Mouse (Mus musculus) layer of hippocampus, adult 9-10 months (tissue): ENCODE measurements around the gene Zic2.
"Not testable (repeated sequence)": the region's sequence is repeated elsewhere in the genome, so short reads cannot be mapped to it uniquely, and the experiment has no call there.

ENCODE experiments used
- DNase-seq: peaks from one replicate; pipeline ENCODE4 v3.0.0; 2022; ENCODE audit warnings: low spot score

Gene Zic2

GRCm38 (mm10) chr14:122461966-122462365, 13.3 kb upstream of the Zic2 start:
- DNase-seq: no peak

- DNase-seq: no peak
Observed at GRCm38 (mm10) chr14:122462689-122463079, 12.6 kb upstream of the Zic2 start.

DNA sequence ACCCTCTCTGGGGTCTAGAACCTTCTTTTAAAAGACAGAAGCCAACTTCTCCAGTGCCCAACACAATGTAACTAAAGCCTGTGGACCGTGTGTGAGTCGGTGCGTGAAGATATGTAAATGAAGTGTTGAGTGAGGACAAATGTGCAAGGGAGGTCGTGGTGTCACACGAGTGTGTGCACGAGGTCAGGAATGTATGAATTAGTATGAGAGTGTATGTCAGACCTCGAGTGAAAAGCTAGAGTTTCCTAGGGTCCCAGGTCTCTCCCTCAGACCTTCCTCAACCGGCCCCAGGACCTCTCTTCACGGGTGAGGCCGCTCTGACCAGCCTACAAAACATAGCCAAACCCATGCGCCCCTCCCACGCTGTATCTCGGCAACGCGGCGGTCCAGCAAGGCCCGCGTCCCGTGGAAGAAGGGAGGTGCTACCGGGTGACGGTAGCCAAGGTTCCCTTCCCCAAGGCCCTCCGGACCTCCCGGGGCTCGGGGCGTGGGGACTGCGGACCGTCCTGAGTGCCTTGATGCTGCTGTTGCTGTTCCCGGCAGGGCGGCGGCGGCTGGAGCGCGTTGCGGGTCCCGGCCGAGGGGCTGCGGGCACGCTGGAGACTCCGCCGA, 12.0 kb upstream of the Zic2 start:
- no peak for DNase-seq

DNA sequence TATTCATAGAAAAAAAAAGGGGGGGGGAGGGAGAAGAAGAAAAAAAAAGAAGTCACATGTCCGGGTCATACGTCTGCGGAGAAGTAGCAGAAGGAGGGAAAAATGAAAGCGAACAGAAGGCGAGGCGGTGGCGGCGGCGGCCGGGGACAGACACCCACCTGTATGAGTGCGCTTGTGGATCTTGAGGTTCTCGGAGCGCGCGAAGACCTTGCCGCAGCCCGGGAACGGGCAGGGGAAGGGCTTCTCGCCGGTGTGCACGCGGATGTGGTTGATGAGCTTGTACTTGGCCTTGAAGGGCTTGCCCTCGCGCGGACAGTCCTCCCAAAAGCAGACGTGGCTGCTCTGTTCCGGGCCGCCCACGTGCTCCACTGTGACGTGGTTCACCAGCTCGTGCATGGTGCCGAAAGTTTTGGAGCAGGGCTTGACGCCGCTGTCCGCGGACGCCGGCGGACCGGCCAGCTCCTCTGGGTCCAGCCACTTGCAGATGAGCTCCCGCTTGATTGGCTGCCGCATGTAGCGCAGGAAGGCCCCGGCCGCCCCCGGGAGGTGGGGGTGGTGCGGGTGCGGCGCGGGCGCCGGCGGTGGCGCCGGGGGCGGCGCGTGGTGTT, 11.4 kb upstream of the Zic2 start:
- DNase-seq: not testable (repeated sequence)

- no peak for DNase-seq
Observed at GRCm38 (mm10) chr14:122464351-122464762, 10.9 kb upstream of the Zic2 start.

- DNase-seq: no peak
Observed at GRCm38 (mm10) chr14:122464763-122465741, 10.2 kb upstream of the Zic2 start, which contains the start of gene Zic5. Gene Zic5 (minus strand): TSS chr14:122465677.

GRCm38 (mm10) chr14:122465931-122466490, 9.2 kb upstream of the Zic2 start:
- no peak for DNase-seq

- no peak for DNase-seq
Observed at GRCm38 (mm10) chr14:122466756-122467362, 8.4 kb upstream of the Zic2 start.

DNA sequence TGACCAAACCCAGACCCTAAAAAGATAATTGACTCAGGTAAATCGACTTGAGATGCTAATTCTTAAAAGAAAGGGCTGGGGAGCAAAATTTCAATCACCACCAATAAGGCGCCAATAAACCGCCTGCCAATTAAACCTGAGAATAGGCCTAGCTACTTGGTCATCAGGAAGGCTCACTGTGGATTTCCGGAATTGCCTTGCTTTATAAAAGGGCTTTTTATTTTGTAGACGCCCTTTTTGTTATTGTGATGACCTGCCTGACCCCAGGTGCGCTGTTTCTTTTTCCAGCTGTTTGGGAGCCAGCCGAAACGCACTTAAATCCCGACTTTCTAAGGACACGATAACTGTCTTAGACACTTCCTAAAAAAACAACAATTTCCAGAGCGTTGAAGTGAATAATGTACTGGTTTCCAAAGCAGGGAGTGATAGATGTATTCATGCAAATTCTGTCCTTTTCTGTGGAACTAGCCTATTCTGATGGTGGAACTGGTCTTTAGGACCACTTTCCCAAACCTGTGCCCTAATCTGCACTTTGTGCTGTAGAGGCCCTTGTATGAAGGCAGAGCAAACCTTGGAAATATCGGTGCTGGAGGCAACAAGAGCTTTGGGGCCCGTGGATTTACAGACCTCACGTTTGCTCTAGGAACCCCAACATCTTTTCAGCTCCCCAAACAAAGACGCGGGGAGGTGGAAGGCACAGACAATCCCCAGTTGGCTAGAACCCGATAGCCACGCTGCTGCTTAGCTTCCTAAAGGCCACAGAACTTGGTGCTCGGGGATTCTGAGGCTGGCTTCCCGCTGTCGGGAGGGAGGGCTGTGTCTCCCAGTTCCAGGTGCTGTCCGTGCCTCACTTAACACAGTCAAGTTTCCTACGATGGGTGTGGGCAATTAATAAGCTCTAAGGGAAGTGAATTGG, 7.1 kb upstream of the Zic2 start:
- no peak for DNase-seq

DNA sequence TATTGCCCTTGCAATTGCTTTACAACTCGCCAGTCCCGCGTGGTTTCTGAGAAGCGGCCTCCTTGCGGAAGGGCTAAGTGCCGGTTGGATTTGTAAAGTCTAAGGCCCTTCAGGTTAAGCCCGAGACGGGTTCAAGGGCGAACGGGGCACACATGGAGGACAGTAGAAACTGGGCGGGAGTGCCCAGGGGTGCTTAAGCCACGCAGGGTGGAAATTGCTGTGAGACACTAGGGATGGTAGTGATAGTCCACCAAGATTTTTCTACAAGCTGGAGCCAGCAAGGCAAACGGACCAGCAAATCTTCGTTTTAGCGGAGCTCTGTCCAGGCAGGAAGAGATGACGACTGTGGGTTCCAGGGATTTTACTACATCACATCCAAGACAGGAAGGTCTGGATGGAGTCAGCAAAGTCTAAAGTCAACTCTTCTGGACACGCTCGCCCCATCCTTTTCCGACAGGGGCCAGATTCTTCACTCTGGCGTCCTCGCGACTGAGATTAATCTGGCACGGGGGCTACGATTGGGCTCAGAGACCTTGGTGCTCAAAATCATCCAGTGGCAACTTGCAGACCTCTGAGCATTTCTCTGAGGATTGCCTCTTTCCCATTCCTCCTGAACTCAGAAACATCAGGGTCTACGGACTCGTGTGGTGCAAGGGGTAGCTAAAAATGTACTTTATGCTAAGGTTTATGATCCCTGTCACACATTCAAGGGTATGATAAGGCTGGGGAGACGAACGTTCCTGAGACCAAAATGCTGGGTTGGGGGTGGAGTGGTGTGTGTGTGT, 6.1 kb upstream of the Zic2 start:
- no peak for DNase-seq

GRCm38 (mm10) chr14:122471449-122472085, 3.7 kb upstream of the Zic2 start:
- DNase-seq: no peak

DNA sequence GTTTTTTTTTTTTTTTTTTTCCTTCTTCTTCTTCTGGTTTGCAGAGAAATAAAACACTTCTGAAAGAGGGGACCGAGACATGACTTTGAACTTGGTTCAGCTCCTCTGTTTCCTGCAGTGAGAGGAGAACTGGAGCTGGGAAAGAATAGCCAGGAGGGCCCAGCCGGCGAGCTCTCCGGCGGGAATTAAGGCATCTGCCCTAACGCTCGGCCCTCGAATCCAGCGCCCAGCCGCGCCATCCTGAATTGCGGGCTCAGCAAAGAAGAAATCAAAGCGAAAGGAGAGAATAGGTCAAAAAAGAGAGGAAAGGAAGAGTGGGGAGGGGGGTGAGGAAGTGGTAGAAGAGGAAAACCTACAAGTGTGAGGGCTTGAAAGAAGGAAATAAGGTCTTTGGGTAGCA, 3.1 kb upstream of the Zic2 start:
- no peak for DNase-seq

GRCm38 (mm10) chr14:122472647-122473046, 2.6 kb upstream of the Zic2 start:
- DNase-seq: no peak

GRCm38 (mm10) chr14:122473211-122473751, 2.0 kb upstream of the Zic2 start:
- no peak for DNase-seq

DNA sequence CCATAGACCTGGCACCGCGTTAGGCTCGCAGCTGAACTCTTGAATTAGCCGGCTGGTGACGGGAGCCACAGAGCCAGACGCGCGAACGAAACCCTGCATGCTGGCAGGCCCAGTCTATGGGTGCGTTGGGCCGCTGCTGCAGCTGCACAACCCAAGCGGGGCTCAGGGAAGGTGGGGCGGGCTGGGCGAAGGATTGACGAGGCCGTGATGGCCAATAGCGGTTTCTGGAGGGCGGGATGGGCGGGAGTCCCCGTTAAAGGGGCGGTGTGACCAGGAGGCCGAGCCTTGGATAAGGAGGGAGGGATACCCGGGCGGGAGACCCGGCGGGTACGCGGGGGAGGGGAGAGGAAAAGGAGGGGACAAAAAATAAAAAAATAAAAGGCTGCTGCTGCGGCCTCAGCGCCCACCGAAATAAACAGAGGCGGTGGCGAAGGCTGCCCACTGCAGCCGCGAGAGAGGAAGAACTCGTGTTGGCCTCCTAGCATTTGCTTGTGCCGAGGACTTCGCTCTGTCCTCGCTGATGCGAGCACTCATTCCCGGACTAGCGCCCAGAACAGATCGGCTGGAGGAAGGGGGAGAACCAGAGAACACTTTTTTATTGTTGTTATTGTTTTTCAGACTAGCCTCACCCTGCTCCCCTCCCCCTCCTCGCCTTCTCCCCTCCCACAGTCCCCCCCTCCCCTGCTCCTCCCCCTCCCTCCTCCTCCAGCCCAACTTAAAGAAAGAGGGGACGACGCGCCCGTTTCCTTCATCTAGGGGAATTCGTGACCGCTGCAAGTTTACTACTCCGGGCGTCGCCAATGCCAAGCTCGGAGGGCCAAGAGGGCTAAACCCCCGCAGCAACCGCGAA, 969 bp upstream of the Zic2 start:
- no peak for DNase-seq

GRCm38 (mm10) chr14:122475557-122476040, 364 bp downstream of the Zic2 start:
- no peak for DNase-seq

DNA sequence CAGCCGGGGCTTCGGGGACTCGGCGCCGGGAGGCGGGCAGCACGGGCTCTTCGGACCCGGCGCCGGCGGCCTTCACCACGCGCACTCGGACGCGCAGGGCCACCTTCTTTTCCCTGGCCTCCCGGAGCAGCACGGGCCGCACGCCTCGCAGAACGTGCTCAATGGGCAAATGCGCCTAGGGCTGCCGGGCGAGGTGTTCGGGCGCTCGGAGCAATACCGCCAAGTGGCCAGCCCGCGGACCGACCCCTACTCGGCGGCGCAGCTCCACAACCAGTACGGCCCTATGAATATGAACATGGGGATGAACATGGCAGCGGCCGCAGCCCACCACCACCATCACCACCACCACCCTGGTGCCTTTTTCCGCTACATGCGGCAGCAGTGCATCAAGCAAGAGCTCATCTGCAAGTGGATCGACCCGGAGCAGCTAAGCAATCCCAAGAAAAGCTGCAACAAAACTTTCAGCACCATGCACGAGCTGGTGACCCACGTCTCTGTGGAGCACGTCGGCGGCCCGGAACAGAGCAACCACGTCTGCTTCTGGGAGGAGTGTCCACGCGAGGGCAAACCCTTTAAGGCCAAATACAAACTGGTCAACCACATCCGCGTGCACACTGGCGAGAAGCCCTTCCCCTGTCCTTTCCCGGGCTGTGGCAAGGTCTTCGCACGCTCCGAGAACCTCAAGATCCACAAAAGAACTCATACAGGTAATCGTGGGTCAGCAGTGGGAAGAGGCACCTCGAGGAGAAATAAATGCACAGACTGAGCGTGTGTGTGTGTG, 996 bp downstream of the Zic2 start:
- no peak for DNase-seq
